Mouse (Mus musculus) heart, adult 8-10 months (tissue): Measurements from ENCODE around the gene Med13. TPM values are rescaled to one million over a fixed set of nuclear protein-coding genes. Genes with fewer than 3 reads are reported as not detected.

Experiments
- DNase-seq: peaks from one replicate; pipeline ENCODE4 v3.0.0; 2022; ENCODE audit warnings: low spot score
- total RNA-seq, 4 experiments: library from RNA; stranded (reverse); gene quantifications; 2 replicates each; pipeline ENCODE4 v1.2.4; 2022

The Med13 gene
- 10 to 100 TPM; 28.7 to 42.4 (median 33.7) TPM for total RNA-seq

DNA sequence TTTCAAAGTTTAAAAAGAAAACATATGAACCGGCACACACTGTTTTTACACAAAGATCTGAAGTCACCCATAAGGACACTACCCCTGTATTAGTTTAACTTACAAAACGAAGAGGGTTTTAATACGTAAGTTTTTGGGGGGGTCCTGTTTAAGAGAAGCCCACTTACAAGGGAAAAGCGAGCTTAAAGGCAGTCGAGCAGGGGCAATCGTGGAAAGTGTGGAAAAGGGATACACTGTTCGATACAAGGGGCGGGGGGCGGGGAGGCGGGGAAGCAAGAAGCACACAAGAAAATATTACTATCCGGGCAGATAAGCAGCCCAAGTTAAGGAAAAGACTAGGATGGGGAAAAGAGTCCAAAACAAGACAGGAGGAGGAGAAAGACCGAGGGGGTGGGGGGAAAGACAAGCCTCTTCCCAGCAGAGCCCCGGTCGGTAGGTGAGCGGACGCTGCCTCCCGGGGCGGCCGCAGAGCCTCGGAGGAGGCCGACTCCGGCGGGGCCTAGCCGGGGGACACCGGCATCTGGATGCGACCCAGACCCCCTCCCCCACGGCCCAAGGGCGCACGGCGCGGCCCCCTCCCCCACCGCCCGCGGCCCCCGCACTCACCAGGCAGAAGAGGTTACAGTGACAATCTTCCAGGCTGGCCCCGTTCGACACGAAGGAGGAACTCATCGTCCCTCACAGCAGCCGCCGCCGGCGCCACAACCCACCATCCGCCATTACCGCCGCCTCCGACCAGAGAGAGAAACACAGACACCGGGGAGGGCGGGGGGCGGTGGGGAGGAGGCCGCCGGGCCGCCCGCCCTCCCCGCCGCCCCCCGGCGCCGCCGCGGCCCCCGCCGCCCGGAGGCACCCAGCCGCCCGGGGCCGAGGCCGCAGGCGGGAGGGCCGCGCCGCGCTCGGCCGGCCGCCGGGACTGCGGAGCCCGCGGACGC is at the start of gene Med13:
TSS of gene Med13 (minus strand) at position 749 of the 935 bp plus-strand sequence.
- DNase-seq: no peak

DNA sequence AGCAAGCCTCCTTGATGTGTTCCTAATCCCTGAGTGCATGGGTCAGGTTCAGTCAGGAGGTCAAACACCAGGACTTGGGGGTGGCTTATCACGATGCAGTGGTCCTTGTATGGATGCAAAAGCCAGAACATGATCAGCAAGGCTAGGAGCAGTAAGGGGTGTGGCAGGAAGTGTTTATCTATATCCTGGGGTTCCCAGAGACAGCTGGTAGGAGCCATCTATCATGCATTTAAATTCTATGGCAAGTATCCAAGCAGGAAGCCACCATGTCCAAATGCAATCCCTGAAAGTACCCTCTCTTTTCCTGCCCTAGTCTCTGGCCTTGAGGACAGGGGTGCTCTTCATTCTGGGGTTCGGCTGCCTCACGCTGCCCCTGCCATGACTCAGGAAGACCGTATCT is 47.2 kb upstream of the Med13 start:
- no peak for DNase-seq

DNA sequence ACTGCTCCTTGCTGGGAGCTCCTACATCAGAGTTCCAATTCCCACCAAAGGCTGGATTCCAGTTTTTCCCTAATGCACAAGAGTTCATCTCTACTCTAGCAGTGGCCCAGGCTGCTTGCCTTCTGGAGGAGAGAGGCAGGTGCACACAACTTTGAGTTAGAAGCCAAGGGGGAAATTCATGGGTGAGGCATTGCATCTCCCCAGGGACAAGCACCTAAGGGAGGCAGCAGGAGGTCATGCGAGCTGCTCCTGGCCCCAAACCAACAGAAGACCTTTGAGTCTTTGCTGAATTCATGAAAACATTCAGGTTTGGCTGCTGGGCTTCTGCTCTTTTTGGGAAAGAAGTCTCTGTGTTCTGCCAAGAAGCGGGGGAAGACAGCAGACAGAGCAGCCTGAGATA is 46.4 kb upstream of the Med13 start:
- no peak for DNase-seq

DNA sequence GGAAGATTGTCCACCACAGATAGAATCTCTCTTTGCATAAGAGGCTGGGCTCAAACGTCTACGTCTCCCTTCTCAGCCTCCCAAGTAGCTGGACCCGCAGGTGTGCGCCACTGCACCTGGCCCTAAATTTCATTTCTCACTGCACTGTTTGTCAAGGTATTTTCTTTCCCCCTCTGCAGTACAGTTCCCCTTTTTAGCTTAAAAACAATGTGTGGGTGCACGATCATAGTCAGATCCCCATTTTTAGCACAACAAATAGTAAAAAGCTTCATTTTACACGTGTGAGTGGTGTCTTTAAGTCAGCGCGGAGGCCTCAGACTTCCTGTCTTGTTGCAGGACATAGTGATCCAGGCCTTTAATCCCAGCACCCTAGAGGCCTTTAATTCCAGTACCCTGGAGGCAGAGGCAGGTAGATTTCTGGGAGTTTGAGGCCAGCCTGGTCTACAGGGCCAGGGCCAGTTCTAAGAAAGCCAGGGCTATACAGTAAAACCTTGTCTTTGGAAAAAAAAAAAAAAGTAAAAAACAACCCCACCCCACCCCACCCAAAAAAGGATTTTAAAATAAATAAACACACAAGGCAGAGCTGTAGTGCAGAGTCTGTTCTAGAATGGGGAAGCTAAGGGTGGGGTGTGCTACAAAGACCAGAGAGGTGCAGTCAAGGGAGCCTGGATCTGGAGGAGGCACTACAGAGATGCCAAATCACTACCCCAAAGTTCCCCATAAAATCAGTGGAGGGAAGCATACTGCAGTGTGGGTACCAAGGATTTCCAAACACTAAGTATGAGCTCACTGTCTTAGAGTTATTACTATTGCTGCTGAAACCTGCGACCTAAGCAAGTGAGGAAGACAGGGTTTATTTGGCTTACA is 42.1 kb upstream of the Med13 start:
- DNase-seq: no peak

DNA sequence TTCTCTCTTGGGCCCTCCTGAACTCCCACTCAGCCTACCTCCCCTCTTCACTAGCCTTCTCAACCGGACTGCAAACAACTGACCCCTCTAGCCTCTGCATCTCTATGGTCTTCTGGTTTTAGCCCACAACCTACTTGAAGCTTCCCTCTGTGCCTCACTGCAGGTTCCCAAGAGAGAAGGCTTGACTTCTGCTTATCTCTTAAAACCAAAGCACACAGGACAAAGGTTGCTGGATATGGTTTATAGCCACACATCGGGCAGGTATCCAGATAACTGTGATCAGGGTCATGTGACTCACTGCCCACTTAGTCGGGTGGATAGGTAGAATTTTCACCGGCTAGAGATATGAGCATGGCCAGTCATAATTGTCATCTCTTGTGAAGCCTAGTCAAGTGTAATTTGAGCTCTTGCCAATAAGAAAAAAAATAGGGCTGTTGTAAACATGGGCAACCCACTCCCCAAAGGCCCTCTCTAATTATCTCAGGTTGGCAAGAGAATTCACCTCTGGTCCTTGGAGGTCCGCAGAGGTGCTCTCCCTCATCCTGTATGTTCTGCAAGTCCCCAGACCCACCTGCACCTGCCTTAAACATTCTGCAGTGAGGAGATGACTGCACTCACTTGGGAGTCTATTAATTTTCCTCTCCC is 39.7 kb upstream of the Med13 start:
- no peak for DNase-seq

DNA sequence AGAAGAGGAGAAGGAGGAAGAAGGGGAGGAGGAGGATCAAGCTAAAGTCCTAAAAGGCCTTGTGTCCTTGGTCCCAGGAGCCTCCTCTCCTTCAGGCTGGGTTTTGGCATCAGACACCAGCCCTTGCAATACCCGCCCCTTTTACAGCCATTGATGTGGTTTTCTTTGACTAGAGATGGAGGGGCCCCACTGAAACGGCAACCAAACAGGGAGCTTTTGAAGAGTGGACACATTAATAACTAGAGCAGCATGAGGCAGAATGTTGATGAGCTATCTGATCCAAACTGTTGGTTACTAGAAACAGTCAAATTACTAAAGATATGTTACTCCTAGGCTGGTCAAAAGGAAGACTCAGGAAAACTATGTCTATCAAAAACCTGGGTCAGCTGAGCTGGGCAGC is 39.1 kb upstream of the Med13 start:
- DNase-seq: no peak

DNA sequence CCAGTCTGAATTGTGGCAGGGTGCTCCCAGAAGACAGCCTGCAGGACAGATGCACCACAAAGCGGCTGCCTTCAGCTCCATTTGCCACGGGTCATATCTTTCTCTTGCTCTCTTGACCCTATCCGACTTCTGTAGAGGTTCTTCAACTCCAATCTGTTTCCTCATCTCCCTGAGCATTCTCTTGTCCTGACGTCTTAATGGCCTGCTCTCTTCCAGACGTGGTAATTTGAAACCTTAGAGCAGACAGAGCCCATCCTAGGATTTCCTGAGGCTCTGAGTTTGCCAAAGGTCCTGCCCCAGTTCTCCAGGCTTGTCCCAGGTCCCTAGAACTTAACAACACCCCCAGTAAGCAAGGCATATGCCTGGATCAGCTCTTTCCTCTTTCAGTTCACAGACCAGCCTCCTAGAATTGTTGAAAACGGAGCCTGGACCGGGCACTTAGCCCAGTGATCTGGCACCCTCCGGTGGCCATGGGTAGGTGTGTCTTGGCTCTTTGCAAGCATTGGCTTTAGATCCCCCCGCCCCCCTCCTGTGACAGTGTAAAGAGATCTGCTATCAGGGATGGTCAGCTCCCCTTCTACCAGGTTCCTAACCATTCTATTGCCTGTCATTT is 38.2 kb upstream of the Med13 start:
- no peak for DNase-seq

DNA sequence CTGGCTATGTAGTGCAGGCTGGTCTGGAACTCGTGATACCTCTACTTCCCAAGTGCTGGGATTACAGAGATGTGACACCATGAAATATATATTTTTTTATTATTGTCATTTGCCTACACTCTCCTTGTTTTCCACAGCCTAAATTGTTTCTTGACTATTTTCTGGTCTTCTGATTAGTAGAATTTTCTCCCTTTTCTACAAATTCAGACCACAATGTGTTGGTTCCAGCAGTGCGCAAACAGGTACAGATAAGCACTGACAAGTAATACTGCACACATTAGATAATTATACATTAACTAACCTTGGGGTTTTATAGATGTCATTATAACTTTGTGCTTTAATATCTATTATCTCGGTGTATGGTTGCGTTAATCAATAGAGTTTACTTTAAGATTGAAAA is 37.7 kb upstream of the Med13 start:
- DNase-seq: no peak

DNA sequence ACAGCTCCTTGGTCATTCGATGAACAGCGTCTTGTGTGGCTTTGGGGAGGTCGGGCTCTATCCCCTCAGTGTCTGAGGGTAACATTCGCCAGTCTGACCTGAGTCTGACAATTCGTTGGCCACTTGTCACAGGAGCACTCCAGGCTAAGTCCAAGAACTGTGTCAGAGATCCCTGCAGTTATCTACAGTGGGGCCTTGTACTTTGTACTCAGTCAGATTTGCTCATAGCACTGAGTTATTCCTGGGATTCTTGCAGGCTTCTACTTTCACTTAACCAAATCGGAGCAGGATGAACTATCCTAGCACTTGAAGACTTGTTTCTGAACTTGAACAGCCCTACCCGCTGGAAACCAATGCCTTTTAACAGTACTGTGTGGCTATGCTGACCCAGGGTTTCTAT is 34.3 kb upstream of the Med13 start:
- no peak for DNase-seq

DNA sequence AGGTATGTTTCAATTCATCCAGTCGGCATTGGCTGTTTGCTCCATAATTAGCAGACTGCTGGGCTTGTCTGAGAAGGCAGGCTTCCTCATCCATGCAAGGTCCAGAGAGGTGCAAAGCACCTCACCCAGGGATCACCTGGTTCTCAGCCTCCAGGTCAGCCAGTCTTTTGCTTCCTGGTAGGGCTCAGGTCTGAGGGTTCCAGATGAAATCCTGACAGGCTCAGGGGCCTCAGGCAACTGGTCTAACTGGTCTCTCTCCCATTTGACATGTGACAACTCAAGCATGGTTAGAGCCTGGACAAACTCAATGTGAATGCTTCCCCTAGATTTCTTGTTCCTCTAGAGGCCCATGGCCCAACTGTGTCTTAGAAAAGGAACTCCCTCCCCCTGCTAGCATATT is 32.9 kb upstream of the Med13 start:
- DNase-seq: no peak

DNA sequence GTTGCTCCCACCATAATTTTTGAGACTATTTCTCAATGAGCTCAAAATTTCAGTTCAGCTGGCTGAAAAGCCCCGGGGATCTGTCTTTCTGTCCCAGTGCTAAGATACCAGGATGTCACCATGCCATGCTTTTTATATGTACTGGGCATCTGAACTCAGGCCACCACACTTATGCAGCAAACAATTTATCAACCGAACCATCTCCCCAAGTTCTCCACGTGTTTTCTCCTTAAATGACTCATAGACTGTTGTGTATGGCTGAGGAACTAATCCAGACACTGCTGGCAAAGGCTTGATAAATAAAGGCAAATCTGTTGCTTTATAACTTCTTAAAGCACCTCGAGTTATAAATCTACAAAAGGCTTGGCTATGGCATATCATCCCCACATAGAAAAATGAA is 32.1 kb upstream of the Med13 start:
- DNase-seq: no peak

DNA sequence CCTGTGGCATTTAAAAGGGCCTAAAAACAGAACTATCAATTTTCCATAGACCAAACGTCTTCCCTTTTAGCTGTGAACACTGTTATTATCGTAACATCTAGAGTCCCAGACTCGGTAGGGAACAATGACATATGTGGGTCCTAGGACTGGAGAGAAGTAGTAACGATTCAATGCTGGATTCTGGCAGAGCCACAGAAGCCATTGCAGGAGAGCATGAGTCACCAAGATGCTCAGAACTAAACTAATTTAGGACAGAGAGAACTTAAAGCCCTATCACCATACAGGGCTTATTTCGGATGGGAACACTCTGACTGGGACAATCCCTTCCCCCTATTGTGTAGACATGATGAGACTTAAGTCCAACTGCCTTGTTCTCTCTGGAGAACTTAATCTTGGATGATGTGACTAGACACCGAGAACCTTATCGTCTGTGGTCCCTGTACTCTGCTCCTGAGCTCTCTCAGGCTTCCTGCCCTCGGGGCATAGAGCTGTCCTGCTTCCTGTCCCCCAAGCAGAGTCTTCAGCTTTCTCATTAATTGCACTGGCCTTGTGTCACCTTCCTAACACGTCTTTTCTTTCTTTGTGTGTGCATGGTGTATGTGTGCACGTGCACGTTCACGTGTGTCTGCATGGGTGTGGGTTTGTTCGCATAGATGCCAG is 31.5 kb upstream of the Med13 start:
- no peak for DNase-seq

DNA sequence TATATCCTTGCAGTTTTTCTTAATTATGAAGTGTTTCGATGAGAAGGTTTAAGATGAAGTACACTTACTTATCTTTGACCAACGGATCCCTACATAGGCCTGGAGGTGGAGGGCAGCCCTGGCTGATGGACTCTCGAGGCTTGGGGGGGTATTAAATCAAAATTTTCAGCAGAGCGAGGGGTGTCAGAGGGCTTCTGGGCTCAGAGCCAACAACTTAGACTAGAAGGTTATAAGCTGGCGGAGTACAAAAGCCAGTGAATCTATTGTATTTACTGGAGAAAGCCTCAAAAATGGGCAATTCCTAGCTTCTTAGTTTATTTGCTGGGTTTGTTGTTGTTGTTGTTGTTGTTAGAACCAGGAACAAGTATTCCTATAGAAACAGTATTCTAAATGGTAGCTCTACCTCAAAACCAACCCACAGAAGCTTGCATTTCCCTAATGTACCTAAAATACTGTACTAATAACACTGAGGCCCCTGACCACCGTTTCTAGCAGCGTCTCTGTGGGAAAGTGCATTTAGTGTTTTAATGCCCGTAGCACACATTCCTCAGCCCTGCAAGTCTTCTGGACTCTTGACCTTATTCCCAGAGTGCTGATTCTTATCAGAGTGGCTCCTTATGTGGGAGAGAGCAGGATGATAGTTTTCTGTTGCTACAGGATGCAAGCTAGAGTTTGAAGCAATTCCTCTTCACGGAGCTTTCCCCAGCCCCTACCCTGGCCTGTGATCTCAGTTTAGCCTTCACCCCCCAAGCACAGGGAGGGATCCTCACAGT is 29.9 kb upstream of the Med13 start:
- DNase-seq: no peak

DNA sequence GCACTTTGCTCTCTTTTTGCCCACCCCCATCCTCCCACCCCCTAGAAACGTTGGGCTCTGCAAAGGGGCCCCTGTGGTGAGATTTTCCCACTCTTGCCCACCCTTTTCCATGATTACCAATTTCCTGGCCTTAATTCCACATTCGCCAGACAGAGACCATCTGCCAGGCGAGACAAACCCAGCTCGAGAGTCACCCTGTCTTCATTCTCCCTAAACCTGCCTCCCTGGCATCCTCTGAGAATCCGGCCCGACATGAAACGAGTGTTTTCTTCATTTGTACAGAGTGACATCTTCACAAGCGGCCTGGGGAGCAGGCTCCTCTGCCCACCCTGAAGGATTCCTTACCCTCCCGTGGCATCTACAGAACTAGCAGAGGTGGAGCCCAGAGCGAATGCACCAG is 29.2 kb upstream of the Med13 start:
- DNase-seq: no peak

DNA sequence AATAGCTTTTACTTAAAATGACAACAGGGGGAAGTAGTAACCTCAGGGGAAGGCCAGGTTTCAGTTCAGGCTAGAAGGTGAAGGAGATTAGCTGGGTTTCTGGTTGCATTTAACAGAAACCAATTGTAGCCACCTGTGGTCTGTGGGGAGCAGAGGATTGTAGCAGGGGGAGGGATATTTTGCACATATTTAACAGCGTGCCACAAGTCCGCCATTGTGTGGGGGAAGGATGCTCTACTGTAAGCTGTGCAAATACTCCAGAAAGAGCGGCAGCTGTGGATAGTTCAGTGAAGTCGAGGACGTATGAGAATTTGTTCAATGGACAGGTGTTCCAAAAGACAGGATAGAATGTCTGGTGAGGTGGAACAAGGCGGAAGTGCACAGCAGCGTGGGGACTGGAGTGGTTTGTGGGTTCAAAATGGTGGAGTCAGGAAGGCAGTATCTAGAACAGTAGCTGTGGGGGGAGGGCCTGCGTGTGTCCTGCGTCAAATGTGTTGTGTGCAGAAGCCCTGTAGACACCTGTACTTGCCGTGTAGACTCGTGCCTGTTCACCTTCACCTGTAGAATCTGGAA is 28.4 kb upstream of the Med13 start:
- DNase-seq: no peak

DNA sequence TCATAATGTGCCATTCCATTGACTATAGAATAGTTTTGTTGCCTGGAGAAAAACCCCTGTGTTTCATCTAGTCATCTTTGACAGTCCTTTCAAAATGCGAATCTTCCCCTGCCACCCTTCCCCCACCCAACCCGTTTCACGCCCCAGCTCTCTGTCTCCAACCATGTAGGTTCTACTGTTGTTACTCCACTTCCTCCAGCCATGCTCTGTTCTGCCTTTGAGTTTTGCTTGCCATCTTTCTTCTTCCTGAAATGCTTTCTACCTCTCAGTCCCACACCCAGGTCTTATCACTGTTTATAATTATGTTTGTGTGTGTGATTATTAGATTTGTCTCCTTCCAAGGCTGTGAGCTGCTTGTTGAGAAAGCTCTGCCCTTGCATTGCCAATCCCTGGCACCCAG is 26.7 kb upstream of the Med13 start:
- DNase-seq: no peak

DNA sequence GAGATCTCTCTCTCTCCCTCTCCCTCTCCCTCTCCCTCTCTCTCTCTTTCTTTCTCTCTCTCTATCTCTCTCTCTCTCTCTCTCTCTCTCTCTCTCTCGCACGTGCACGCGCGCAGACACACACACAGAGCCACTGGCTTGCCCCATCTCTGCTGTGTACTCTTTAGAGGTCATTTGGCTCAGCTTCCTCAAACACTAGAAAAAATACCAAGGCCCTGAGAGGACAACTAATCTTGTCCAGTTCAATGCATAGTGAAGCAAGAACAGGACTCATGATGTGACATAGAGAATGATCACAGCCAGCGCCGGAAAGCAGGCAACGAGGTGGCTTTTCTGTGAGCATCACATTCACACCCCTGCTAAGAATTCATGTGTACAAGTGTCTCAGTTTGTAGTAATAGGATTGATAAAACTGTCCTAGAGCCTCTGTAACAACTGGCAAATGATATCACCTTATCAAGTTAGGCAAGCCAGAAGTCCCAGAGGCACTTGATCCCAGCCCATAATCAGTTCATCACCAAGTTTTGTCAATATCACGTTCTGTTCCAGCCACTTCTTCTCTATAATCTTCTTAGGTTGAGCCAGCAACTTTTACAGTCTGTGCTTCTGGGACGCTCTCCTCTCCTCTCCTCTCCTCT is 25.2 kb upstream of the Med13 start:
- no peak for DNase-seq

DNA sequence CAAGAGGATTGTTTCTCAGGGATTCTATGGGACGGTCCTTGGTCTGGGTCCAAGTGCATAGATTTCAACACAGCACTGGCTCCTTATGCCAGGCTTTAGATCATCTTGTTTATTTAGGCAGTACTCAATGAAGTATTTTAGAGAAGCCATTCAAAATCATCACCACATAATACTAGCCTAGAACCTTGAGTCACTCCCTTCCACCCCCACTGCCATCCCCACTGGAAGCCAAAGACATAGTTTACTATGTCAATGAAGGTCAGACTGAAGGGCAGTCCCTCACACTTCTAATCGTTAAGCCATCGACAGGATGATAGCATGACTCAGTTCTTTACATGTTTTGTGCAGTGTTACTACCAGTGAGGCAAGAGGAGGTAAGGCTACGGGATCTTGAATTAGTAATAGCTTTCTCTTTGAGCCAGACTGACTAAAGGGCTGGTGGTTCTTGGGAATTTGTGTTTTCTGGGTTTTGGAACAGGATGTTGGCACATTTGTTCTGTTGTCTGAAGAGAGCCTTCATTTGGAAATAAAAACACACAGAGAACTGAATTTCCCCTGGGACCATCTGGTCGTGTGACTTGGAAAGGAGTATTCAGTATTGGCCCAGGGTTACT is 24.2 kb upstream of the Med13 start:
- no peak for DNase-seq
